Mouse (Mus musculus): ENCODE results near the gene Haghl. TPM values are rescaled to one million over a fixed set of nuclear protein-coding genes. Genes with fewer than 3 reads are reported as not detected.
A peak's percentile ranks its signal among the peaks of the same experiment; 100 is the strongest.
"Not testable (repeated sequence)": the region's sequence is repeated elsewhere in the genome, so short reads cannot be mapped to it uniquely, and the experiment has no call there.

The Haghl gene
- polyA plus RNA-seq, 1 experiment from 2014 or later, result 76.0 TPM

DNA sequence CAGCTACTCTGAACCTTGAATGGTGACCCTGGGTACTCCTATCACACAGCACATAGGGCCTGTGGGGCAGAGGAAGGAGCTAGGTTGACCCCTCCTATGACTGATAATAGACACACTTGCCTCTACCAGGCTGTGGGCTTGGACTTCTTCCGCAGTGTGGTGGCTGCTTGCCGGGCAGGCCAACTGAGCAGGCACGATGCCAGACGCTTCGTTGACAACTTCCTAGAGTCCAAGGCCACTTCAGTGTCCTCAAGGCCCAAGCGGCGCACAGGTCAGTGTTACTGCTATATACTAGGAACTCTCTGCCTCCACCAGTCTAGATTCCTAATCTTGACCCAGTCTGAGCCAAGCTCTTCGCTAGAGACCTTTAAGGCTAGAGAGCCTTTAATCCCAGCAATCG, 41.6 kb downstream of the Haghl start:
- Histone ChIP-seq H3K4me1 (peaks cover 5% of the 10 kb centered on the region; the same call in 1 of the 2 replicates), H3K27ac (no peak overlapping the region), H3K4me3 (no peak overlapping the region), H3K9me3 (no peaks in the 10 kb centered on the region), H3K36me3 (replicated peaks) (no peaks in the 10 kb centered on the region), H3K27me3 (ENCODE audit: poor library complexity, severe bottlenecking) (peaks cover 5% of the 10 kb centered on the region; the same call in 1 of the 2 replicates)
- DNase-seq (ENCODE audit: extremely low spot score, low spot score), result no peak
- 95% methylated on average over 9 of the region's 9 CpGs for WGBS

DNA sequence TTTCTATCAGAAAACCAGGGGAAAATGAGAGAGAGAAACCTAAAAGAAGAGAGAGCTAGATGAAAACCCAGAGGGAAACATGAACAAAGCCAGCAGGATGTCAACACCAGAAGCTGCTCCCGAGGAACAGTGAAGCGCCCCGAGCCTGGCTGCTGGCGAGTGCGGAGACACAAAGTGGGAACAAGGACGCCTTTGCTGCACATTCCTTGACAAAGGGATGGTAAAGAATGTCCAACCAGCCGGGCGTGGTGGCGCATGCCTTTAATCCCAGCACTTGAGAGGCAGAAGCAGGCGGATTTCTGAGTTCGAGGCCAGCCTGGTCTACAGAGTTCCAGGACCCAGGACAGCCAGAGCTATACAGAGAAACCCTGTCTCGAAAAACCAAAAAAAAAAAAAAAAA, 44.0 kb downstream of the Haghl start:
- H3K9me3 ChIP-seq; H3K36me3 ChIP-seq (replicated peaks); H3K4me3 ChIP-seq; H3K4me1 ChIP-seq; H3K27ac ChIP-seq; H3K27me3 ChIP-seq (ENCODE audit: poor library complexity, severe bottlenecking); DNase-seq (ENCODE audit: extremely low spot score, low spot score): not testable (repeated sequence)
- WGBS, result 77% methylated on average over 12 of the region's 12 CpGs

DNA sequence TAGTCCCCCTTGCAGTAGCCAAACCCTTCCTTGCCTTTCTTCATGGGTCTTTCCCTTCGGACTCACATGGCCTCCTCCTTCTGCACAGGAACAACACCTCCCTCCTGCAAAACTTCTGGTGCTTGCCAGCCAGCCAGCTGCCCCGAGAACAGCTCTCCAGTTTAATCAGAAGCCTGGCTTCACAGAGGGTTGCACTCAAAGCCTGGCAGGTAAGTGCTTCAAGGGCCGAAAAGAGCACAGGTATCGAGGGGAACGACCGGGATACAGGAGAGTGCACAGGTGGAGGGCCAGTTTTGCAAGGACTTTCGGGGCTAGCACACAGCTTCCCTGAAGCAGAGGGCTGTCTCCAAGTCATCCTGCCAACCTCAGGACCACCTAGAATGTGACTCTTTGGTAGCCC, 46.6 kb downstream of the Haghl start:
- Histone ChIP-seq H3K27me3 (ENCODE audit: poor library complexity, severe bottlenecking) (peaks cover 5% of the 10 kb centered on the region; the same call in 1 of the 2 replicates), H3K4me3 (no peak overlapping the region), H3K4me1 (no peaks in the 10 kb centered on the region), H3K9me3 (no peaks in the 10 kb centered on the region), H3K27ac (no peak overlapping the region), H3K36me3 (replicated peaks) (no peaks in the 10 kb centered on the region)
- 82% methylated on average over 7 of the region's 7 CpGs for WGBS
- no peak for DNase-seq (ENCODE audit: extremely low spot score, low spot score)

DNA sequence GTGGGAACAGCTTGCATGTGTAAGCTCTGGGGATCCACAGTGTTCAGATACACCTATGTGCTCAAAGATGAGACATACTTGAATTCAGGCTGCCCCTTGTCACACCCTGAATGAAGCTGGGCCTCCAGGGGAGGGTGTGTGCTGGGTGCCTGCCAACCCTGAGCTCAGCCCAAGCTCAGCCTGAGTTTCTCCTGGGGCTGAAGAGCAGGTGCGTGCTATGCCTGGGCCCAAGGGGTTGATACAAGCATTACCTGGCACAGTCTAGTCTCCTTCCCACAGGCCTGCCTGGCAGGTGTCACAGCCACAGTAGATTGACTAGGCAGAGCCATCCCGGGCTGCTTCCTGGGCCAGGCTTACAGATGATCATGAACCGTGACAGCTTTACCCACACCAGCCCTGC, 49.7 kb downstream of the Haghl start, which contains the start of gene Mslnl:
Gene Mslnl, plus strand, starts transcription at position 298 of the 400 bp plus-strand sequence.
- 83% methylated on average over 3 of the region's 3 CpGs for WGBS
- Histone ChIP-seq H3K4me3 (no peak within 1 kb of the TSS), H3K9me3 (no peaks in the 10 kb centered on the region), H3K4me1 (peaks cover 4% of the 10 kb centered on the region), H3K36me3 (replicated peaks) (peaks cover 5% of the 10 kb centered on the region), H3K27me3 (ENCODE audit: poor library complexity, severe bottlenecking) (no peaks in the 10 kb centered on the region), H3K27ac (no peak within 1 kb of the TSS)
- DNase-seq (ENCODE audit: extremely low spot score, low spot score), result no peak

DNA sequence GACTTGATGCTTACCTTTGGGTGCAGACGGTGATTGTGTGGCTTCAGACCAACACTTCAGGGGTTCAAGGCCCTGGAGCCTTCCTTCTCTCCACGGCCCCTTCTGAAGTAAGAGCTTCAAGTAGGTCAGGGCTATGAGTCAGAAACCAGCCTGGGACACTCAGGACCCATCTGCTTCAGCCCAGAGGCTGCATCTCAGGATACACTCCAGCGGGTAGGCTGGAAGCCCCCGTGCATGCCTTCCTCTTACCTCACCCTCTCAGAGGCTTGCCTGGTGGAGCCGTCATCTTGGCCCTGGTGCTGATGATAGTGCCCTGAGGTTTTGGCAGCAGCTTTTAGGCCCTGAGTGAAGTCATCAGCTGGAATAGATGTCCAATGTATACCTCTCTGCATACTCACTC, 50.2 kb downstream of the Haghl start:
- peaks cover 10% of the 10 kb centered on the region for H3K36me3 ChIP-seq (replicated peaks)
- DNase-seq (ENCODE audit: extremely low spot score, low spot score), result no peak
- WGBS, result 87% methylated on average over 5 of the region's 5 CpGs

DNA sequence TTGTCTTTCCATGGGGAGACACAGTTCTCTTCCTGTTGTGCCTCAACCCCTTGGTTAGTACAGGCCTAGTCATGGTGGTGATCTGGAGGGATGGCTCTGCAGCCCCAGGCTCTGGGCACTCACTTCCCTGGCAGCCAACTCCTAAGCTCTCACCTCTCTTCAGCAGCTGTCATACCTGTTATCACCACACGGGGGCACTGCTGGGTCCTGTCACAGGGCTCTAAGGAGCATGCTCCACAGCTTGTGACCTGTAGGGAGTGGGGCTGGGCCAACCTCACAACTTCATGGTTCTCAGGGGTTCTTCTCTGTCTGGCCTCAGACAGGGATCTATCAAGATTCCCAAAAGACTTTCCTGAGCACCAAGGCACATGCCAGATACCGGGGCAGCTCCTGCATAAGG, 53.4 kb downstream of the Haghl start:
- no peaks in the 10 kb centered on the region for H3K27me3 ChIP-seq (ENCODE audit: poor library complexity, severe bottlenecking)
- peaks cover 24% of the 10 kb centered on the region for H3K36me3 ChIP-seq (replicated peaks)
- peak overlapping the region; percentile 56 for H3K27ac ChIP-seq
- H3K9me3 ChIP-seq, result no peaks in the 10 kb centered on the region
- DNase-seq (ENCODE audit: extremely low spot score, low spot score), result peak; percentile 92
- 24% methylated on average over 2 of the region's 2 CpGs for WGBS
- peak overlapping the region; percentile 1; the same call in 1 of the 2 replicates for H3K4me3 ChIP-seq
- peaks cover 19% of the 10 kb centered on the region for H3K4me1 ChIP-seq

More for the DNA sequence above, 50.2 kb downstream of the Haghl start:
- Histone ChIP-seq H3K27ac (no peak overlapping the region), H3K4me3 (no peak overlapping the region), H3K27me3 (ENCODE audit: poor library complexity, severe bottlenecking) (no peaks in the 10 kb centered on the region), H3K9me3 (no peaks in the 10 kb centered on the region), H3K4me1 (peaks cover 4% of the 10 kb centered on the region)

Small RNA genes lying within 50 kb of the gene (microRNA-seq; reads per million reads assigned to microRNA genes)
- not detected for gene Gm25083
- gene Mir3082, result not detected
- not detected for gene Mir6966

Other genes with a start within 250 kb of the Haghl start
- 10.9 and 12.1 TPM in 2 replicates for gene Sox8, start 215.0 kb downstream of the Haghl start, polyA plus RNA-seq (2016; fragmentation: Nextera tagmentation; extraction: Ambion mirVana)
- gene Lmf1, start 206.6 kb downstream of the Haghl start, polyA plus RNA-seq (2016; fragmentation: Nextera tagmentation; extraction: Ambion mirVana), result 22.0 and 24.0 TPM in 2 replicates
- 0.57 and 0.59 TPM in 2 replicates for gene Gng13, start 68.5 kb downstream of the Haghl start, polyA plus RNA-seq (2016; fragmentation: Nextera tagmentation; extraction: Ambion mirVana)
- 64.0 and 74.5 TPM in 2 replicates for gene Chtf18, start 58.3 kb downstream of the Haghl start, polyA plus RNA-seq (2016; fragmentation: Nextera tagmentation; extraction: Ambion mirVana)
- gene Rpusd1, start 58.0 kb downstream of the Haghl start, polyA plus RNA-seq (2016; fragmentation: Nextera tagmentation; extraction: Ambion mirVana), result 22.0 and 24.2 TPM in 2 replicates
- not detected in 2 replicates for gene Mslnl, start 49.6 kb downstream of the Haghl start, polyA plus RNA-seq (2016; fragmentation: Nextera tagmentation; extraction: Ambion mirVana)
- not detected in 2 replicates for gene Msln, start 31.3 kb downstream of the Haghl start, polyA plus RNA-seq (2016; fragmentation: Nextera tagmentation; extraction: Ambion mirVana)
- gene Narfl, start 11.9 kb downstream of the Haghl start, polyA plus RNA-seq (2016; fragmentation: Nextera tagmentation; extraction: Ambion mirVana), result 24.9 and 26.1 TPM in 2 replicates
- 1.4 and 1.5 TPM in 2 replicates for gene Ccdc78, start 907 bp upstream of the Haghl start, polyA plus RNA-seq (2016; fragmentation: Nextera tagmentation; extraction: Ambion mirVana)
- gene Fam173a, start 7.2 kb upstream of the Haghl start, polyA plus RNA-seq (2016; fragmentation: Nextera tagmentation; extraction: Ambion mirVana), result 68.4 and 79.1 TPM in 2 replicates
- gene AC134908.4, start 10.0 kb upstream of the Haghl start, polyA plus RNA-seq (2016; fragmentation: Nextera tagmentation; extraction: Ambion mirVana), result 2.4 and 4.0 TPM in 2 replicates
- gene Metrn, start 11.5 kb upstream of the Haghl start, polyA plus RNA-seq (2016; fragmentation: Nextera tagmentation; extraction: Ambion mirVana), result 197 and 204 TPM in 2 replicates
- gene Fbxl16, start 23.4 kb upstream of the Haghl start, polyA plus RNA-seq (2016; fragmentation: Nextera tagmentation; extraction: Ambion mirVana), result 7.2 and 7.3 TPM in 2 replicates
- gene Wdr24, start 38.0 kb upstream of the Haghl start, polyA plus RNA-seq (2016; fragmentation: Nextera tagmentation; extraction: Ambion mirVana), result 29.6 and 34.0 TPM in 2 replicates
- 53.9 and 58.7 TPM in 2 replicates for gene Jmjd8, start 43.2 kb upstream of the Haghl start, polyA plus RNA-seq (2016; fragmentation: Nextera tagmentation; extraction: Ambion mirVana)
- 403 TPM in 2 replicates for gene Stub1, start 47.7 kb upstream of the Haghl start, polyA plus RNA-seq (2016; fragmentation: Nextera tagmentation; extraction: Ambion mirVana)
- gene Rhbdl1, start 51.6 kb upstream of the Haghl start, polyA plus RNA-seq (2016; fragmentation: Nextera tagmentation; extraction: Ambion mirVana), result 0.93 and 1.3 TPM in 2 replicates
- 1.7 and 2.3 TPM in 2 replicates for gene Gm20683, start 56.1 kb upstream of the Haghl start, polyA plus RNA-seq (2016; fragmentation: Nextera tagmentation; extraction: Ambion mirVana)
- gene Rhot2, start 59.2 kb upstream of the Haghl start, polyA plus RNA-seq (2016; fragmentation: Nextera tagmentation; extraction: Ambion mirVana), result 28.0 and 31.2 TPM in 2 replicates
- 63.3 and 73.0 TPM in 2 replicates for gene Wdr90, start 75.8 kb upstream of the Haghl start, polyA plus RNA-seq (2016; fragmentation: Nextera tagmentation; extraction: Ambion mirVana)
- gene Mcrip2, start 83.1 kb upstream of the Haghl start, polyA plus RNA-seq (2016; fragmentation: Nextera tagmentation; extraction: Ambion mirVana), result 20.0 and 21.9 TPM in 2 replicates
- 76.7 and 79.1 TPM in 2 replicates for gene Mettl26, start 89.4 kb upstream of the Haghl start, polyA plus RNA-seq (2016; fragmentation: Nextera tagmentation; extraction: Ambion mirVana)
- 4.0 and 4.2 TPM in 2 replicates for gene Wfikkn1, start 95.2 kb upstream of the Haghl start, polyA plus RNA-seq (2016; fragmentation: Nextera tagmentation; extraction: Ambion mirVana)
- gene Rab40c, start 134.1 kb upstream of the Haghl start, polyA plus RNA-seq (2016; fragmentation: Nextera tagmentation; extraction: Ambion mirVana), result 29.4 and 30.9 TPM in 2 replicates
- 68.4 and 75.6 TPM in 2 replicates for gene Pigq, start 159.3 kb upstream of the Haghl start, polyA plus RNA-seq (2016; fragmentation: Nextera tagmentation; extraction: Ambion mirVana)
- gene Nhlrc4, start 159.3 kb upstream of the Haghl start, polyA plus RNA-seq (2016; fragmentation: Nextera tagmentation; extraction: Ambion mirVana), result 0.89 TPM in 1 of 2 replicates, not detected in the other
- gene A930017K11Rik, start 166.9 kb upstream of the Haghl start, polyA plus RNA-seq (2016; fragmentation: Nextera tagmentation; extraction: Ambion mirVana), result 0.09 and 0.14 TPM in 2 replicates
- 31.8 and 37.0 TPM in 2 replicates for gene Capn15, start 200.1 kb upstream of the Haghl start, polyA plus RNA-seq (2016; fragmentation: Nextera tagmentation; extraction: Ambion mirVana)

All from forebrain, embryonic 10.5 days (tissue).